Mouse (Mus musculus) liver, postnatal 0 days (tissue): ENCODE data around the gene Hc. TPM values are rescaled to one million over a fixed set of nuclear protein-coding genes. Genes with fewer than 3 reads are reported as not detected.

Source experiments
- ATAC-seq: fragments of 200-750 bp; cut with Nextera tagmentation; 2 replicates; pipeline ENCODE4 v1.8.0; 2017; ENCODE audit warnings: mild to moderate bottlenecking, moderate library complexity
- DNase-seq: peaks from one replicate; pipeline ENCODE4 v3.0.0-alpha.2; 2016
- H3K27ac ChIP-seq: fragments of 300-500 bp; sonication (generic); 2 replicates; pipeline ENCODE4 v1.5.1; 2014; ENCODE audit warnings: antibody characterized with exemption, moderate library complexity, mild to moderate bottlenecking, low read depth
- H3K27me3 ChIP-seq: fragments of 300-500 bp; sonication (generic); 2 replicates; pipeline ENCODE4 v1.6.1; 2014; ENCODE audit warnings: low read length, control low read depth, mixed read lengths; ENCODE audit not compliant: insufficient read depth
- H3K36me3 ChIP-seq: fragments of 300-500 bp; sonication (generic); replicated peaks from 2 replicates; pipeline ENCODE4 v1.6.1; 2014; ENCODE audit warnings: mild to moderate bottlenecking, control low read depth, low read length, moderate library complexity, mixed read lengths; ENCODE audit not compliant: insufficient read depth
- H3K4me1 ChIP-seq: fragments of 300-500 bp; sonication (generic); 2 replicates; pipeline ENCODE4 v1.6.1; 2014; ENCODE audit warnings: antibody characterized with exemption, mild to moderate bottlenecking, control low read depth; ENCODE audit not compliant: insufficient read depth
- H3K4me2 ChIP-seq: fragments of 300-500 bp; sonication (generic); 2 replicates; pipeline ENCODE4 v1.6.1; 2014; ENCODE audit warnings: low read depth, mild to moderate bottlenecking, low read length, moderate library complexity, mixed read lengths
- H3K4me3 ChIP-seq: fragments of 300-500 bp; sonication (generic); 2 replicates; pipeline ENCODE4 v1.5.1; 2014; ENCODE audit warnings: low read depth, low read length
- H3K9ac ChIP-seq: fragments of 300-500 bp; sonication (generic); replicated peaks from 2 replicates; pipeline ENCODE4 v1.6.1; 2014; ENCODE audit warnings: mild to moderate bottlenecking, moderate library complexity
- H3K9me3 ChIP-seq: fragments of 300-500 bp; sonication (generic); 2 replicates; pipeline ENCODE4 v1.6.1; 2016; ENCODE audit warnings: mild to moderate bottlenecking, control low read depth, low read length, mixed read lengths
- CTCF ChIP-seq: sonication (generic); IDR thresholded peaks from 2 replicates; pipeline ENCODE4 v1.5.1; 2016; ENCODE audit warnings: antibody characterized with exemption, low read depth
- EP300 ChIP-seq: IDR thresholded peaks from 2 replicates; pipeline ENCODE4 v1.6.1; 2016; ENCODE audit warnings: antibody characterized with exemption, low read depth, mild to moderate bottlenecking
- WGBS: fragments of 180-500 bp; shearing (Covaris S2); extraction: QIAGEN DNeasy Blood & Tissue Kit; methylation state at CpG from one replicate; pipeline ENCODE4 v1.1.7; 2014; ENCODE audit not compliant: insufficient replicate concordance; 5-methylcytosine and 5-hydroxymethylcytosine counted together
- polyA plus RNA-seq: library from polyadenylated mRNA; unstranded; fragments of >200 nt; fragmentation: Nextera tagmentation; extraction: Ambion mirVana; gene quantifications from 2 replicates; pipeline ENCODE4 v1.2.1, GENCODE M21; 2015

The Hc gene
- polyA plus RNA-seq, 1 experiment from 2014 or later: 81.0 TPM

DNA sequence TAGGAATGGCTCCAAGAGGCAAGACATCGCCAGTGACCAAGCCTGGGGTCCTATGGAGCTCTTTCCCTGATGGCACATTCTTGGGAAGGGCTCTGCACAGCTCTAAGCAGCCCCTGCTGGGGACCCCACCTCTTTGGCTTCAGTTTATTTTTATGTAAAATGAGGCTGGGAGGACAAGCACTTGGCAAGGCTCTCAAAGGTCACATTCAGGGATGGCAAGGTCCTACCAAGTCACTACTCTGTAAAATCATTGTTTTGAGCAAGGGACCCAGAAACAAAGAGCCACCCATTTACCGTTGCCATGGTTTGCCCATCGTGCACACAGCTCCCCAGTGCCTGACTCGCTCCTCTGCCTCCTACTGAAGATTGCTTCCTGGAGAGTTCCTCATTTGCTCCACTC lies 115.2 kb downstream of the Hc start:
- Histone ChIP-seq H3K9me3 (no peaks in the 10 kb centered on the region), H3K4me2 (no peak overlapping the region), H3K36me3 (no peaks in the 10 kb centered on the region), H3K4me3 (no peak overlapping the region), H3K27ac (no peak overlapping the region), H3K27me3 (peaks cover 3% of the 10 kb centered on the region; the same call in 1 of the 2 replicates), H3K9ac (no peak overlapping the region), H3K4me1 (peaks cover 11% of the 10 kb centered on the region)
- ATAC-seq: no peak
- DNase-seq: no peak
- WGBS: 54% methylated on average over 4 of the region's 4 CpGs
- TF ChIP-seq EP300 (no peak), CTCF (no peak)

DNA sequence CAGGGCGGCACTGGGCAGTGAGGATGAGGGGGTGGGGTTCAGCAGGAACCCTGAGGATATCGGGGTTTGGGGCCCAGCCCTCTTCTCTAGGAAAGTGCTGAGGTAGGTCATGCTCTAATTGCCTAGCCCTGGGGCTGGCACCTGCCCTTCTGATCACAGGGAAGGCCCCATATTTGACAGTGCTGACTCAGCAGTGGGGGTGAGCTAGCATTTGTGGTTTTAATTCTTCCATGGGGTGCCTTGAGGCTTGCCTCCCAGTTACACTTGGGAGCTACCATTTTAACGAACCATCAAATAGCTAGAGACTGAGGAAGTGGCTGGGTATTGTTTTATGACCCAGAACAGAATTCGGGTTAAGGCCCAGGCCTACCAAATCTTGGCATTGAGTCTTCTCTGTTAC lies 115.7 kb downstream of the Hc start:
- ATAC-seq (no peak), DNase-seq (no peak)
- Histone ChIP-seq H3K4me1 (peaks cover 11% of the 10 kb centered on the region), H3K4me3 (no peak overlapping the region), H3K9ac (no peak overlapping the region), H3K36me3 (no peaks in the 10 kb centered on the region), H3K27ac (no peak overlapping the region), H3K4me2 (no peak overlapping the region), H3K27me3 (peaks cover 3% of the 10 kb centered on the region; the same call in 1 of the 2 replicates), H3K9me3 (no peaks in the 10 kb centered on the region)
- TF ChIP-seq EP300 (no peak), CTCF (no peak)
- WGBS: 72% methylated on average over 4 of the region's 4 CpGs

DNA sequence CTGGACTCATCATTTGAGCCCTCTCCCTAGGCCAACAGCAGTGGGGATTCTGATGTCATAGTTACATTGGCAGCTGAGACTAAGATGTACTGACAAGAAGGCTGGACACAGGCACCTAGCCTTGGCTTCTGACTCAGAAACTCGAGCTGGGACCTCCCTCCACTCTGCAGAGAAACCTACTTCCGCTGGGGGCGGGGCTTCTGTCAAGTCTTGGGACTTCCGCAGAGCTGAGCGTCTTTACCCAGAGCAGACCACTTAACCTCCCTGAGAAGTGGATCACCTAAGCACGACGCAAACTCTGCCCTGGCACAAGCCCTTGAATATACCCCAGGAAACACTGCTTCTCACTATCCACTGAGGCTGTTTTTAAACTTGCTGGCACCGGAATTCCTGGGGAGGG lies 116.5 kb downstream of the Hc start:
- no peak overlapping the region for H3K9ac ChIP-seq
- H3K27ac ChIP-seq: no peak overlapping the region
- 12% methylated on average over 8 of the region's 8 CpGs for WGBS
- ATAC-seq (peak; percentile 45), DNase-seq (peak; percentile 81)
- no peaks in the 10 kb centered on the region for H3K36me3 ChIP-seq
- 0 out of 2 replicates have a peak overlapping the region, but pooled peaks have one; percentile 9 for H3K4me3 ChIP-seq
- peak overlapping the region; percentile 56 for H3K4me2 ChIP-seq
- no peaks in the 10 kb centered on the region for H3K9me3 ChIP-seq
- peaks cover 11% of the 10 kb centered on the region for H3K4me1 ChIP-seq
- peaks cover 3% of the 10 kb centered on the region; the same call in 1 of the 2 replicates for H3K27me3 ChIP-seq
- TF ChIP-seq CTCF: no peak
- TF ChIP-seq EP300: no peak

DNA sequence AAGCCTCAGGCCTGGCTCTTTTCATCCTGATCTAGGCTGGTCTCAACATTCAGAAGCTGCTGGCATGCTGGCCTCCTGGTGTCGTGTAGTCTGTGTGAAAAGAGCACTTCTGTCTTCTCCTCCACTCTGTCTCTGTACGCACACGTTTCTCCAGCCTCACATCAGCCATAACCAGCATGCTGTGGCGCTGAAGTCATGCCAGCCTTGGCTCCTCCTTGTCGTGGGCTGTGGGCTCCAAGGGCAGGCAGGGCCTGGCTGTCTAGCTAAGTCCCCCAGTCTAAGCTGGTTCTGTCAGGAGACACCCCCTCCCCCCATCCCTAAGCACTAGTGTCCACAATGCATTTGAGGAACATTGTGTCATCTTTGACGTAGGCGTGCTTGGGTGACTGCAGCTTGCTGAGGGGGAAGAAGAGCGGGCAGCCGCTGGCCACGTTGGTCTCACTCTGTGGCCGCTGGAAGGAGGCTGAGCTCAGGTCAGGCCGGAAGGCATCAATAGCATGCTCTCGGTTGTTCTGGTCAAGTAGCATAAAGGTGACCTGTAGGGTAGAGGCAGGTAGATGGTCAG lies 117.6 kb downstream of the Hc start:
- H3K4me1 ChIP-seq: peaks cover 12% of the 10 kb centered on the region
- peak overlapping the region; percentile 57; the same call in 1 of the 2 replicates for H3K27ac ChIP-seq
- no peak overlapping the region for H3K4me2 ChIP-seq
- no peak overlapping the region for H3K9ac ChIP-seq
- no peaks in the 10 kb centered on the region for H3K9me3 ChIP-seq
- ATAC-seq (peak; percentile 41), DNase-seq (peak; percentile 27)
- 62% methylated on average over 13 of the region's 13 CpGs for WGBS
- TF ChIP-seq CTCF: no peak
- no peak for TF ChIP-seq EP300
- no peak overlapping the region for H3K4me3 ChIP-seq
- H3K27me3 ChIP-seq: peaks cover 3% of the 10 kb centered on the region; the same call in 1 of the 2 replicates
- H3K36me3 ChIP-seq: no peaks in the 10 kb centered on the region

DNA sequence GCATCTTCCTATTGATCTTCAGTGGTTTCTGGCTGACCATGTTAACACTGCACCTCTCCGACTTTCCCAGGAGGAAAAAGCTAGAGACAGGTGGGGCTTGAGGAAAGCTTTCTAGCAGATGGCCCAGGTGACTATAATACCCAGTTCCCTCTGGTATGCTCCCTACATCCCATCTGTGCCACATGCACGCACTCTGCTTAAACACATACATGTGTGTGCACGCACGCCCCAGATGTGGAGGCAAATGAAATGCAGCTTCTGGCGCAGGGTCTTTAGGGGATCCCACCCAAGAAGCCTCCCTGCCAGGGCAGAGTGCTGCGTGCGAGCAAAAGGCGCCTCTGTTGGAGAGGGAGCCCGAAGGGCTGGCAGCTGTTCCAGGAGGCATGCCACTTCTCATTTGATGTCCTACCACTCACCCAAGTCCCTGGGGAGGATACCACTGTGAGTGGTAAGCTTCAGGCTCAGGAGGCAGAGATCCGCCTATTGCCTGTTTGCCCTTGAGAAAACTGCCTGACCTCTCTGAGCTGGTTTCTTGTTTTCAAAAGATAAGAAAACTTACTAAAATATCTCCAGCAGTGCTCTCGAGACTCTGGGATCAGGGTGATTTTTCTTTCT lies 120.1 kb downstream of the Hc start:
- Histone ChIP-seq H3K4me3 (no peak overlapping the region), H3K27me3 (peaks cover 3% of the 10 kb centered on the region; the same call in 1 of the 2 replicates), H3K4me1 (peaks cover 24% of the 10 kb centered on the region), H3K36me3 (no peaks in the 10 kb centered on the region), H3K4me2 (no peak overlapping the region), H3K9me3 (no peaks in the 10 kb centered on the region), H3K27ac (no peak overlapping the region), H3K9ac (no peak overlapping the region)
- 65% methylated on average over 11 of the region's 11 CpGs for WGBS
- no peak for TF ChIP-seq EP300
- TF ChIP-seq CTCF: no peak
- DNase-seq: no peak
- ATAC-seq: no peak

DNA sequence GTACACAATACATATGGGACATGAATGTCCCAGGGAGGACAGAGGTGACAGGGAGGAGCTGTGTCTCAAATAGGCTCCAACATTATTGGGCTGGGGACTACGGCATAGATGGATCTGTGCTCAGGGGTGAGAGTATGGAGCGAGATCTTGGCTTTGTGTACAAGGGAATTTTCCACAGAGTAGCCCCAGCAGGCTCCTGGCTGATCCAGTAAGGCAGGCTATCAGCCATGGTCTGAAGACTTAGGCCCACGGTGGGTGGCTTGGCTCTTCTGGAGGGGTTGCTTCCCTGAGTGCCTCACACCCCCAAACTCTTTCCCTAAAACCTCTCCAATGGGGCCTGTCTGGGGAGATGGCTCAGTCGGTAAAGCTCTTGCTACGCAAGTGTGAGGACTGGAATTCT lies 121.0 kb downstream of the Hc start:
- ATAC-seq (no peak), DNase-seq (no peak)
- Histone ChIP-seq H3K4me2 (no peak overlapping the region), H3K9me3 (no peaks in the 10 kb centered on the region), H3K27me3 (peaks cover 3% of the 10 kb centered on the region; the same call in 1 of the 2 replicates), H3K4me1 (peaks cover 21% of the 10 kb centered on the region), H3K9ac (no peak overlapping the region), H3K36me3 (no peaks in the 10 kb centered on the region), H3K27ac (no peak overlapping the region), H3K4me3 (no peak overlapping the region)
- TF ChIP-seq EP300 (no peak), CTCF (no peak)
- WGBS: 81% methylated on average over 5 of the region's 5 CpGs
